ENCODE assay signal across 11 mouse cellular contexts in the genomic region with DNA sequence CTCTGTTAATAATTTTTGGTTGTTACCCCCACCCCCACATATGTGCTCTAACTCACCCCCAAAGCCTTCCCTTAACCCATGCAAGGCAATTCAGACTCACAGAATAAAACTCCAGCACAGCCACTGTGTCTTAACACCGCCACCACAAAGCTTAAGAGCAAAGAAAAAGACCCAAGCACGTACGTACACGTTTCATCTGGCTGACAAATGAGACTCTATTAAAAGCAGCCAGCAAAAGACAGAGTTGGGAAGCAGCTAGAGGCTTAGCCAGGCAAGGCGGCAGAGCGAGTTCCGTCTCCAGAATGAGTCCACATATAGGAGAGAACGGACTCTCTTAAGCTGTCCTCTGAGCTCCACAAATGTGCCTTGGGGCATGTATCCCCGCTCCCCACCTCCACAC. TPM values are rescaled to one million over a fixed set of nuclear protein-coding genes. Genes with fewer than 3 reads are reported as not detected.
DNase-seq lines count a peak whose midpoint lies in the region; ATAC-seq and TF ChIP-seq lines count a peak whose summit lies in the region.
"Had no signal": no experiment of that assay in that cellular context is flagged by ENCODE, and none has a peak within 500 bp of the region (broad histone marks: within the 10 kb centered on the region; RNA-seq: fewer than 3 reads in every experiment).

No protein-coding gene starts in this region.

- H3K36me3 ChIP-seq in heart, embryonic 16.5 days (ENCODE audit: control insufficient read depth, insufficient read depth): no peaks in the 10 kb centered on the region
- H3K36me3 ChIP-seq in spleen, adult 2 months (ENCODE audit: control insufficient read depth, insufficient read depth, low read length): no peaks in the 10 kb centered on the region
- H3K36me3 ChIP-seq in stomach, postnatal 0 days (ENCODE audit: control insufficient read depth, insufficient read depth, low read length): no peaks in the 10 kb centered on the region
- H3K36me3 ChIP-seq: forebrain, embryonic 12.5 days; limb, embryonic 12.5 days; neural tube, embryonic 13.5 days had no signal

- no peaks in the 10 kb centered on the region for H3K27me3 ChIP-seq in heart, embryonic 16.5 days (ENCODE audit: control insufficient read depth, insufficient read depth, low read length)
- H3K27me3 ChIP-seq in spleen, adult 2 months (ENCODE audit: control insufficient read depth, insufficient read depth, low read length): no peaks in the 10 kb centered on the region
- H3K27me3 ChIP-seq in stomach, postnatal 0 days (ENCODE audit: control insufficient read depth, insufficient read depth, low read length): no peaks in the 10 kb centered on the region
- H3K27me3 ChIP-seq: limb, embryonic 12.5 days; neural tube, embryonic 13.5 days had no signal

- H3K27ac ChIP-seq in heart, embryonic 16.5 days (ENCODE audit: low read length): peak overlapping the region; percentile 17
- peak overlapping the region; percentile 82 for H3K27ac ChIP-seq in spleen, adult 2 months (ENCODE audit: insufficient read depth, low read length)
- peak overlapping the region; percentile 89 for H3K27ac ChIP-seq in stomach, postnatal 0 days (replicated peaks)
- H3K27ac ChIP-seq: forebrain, embryonic 12.5 days; limb, embryonic 12.5 days; neural tube, embryonic 13.5 days had no signal

- no peak for TF ChIP-seq CTCF in spleen, adult 2 months (IDR thresholded peaks at IDR 0.05; ENCODE audit: extremely low read depth, insufficient read depth, insufficient read length, insufficient replicate concordance)
- TF ChIP-seq CTCF in stomach, postnatal 0 days (IDR thresholded peaks at IDR 0.05; ENCODE audit: low read depth): no peak

- 67% methylated on average over 9 of the region's 9 CpGs for WGBS in heart, embryonic 16.5 days
- WGBS in spleen, adult 2 months: 86% methylated on average over 9 of the region's 9 CpGs
- 57% methylated on average over 9 of the region's 9 CpGs for WGBS in stomach, postnatal 0 days

- no peak overlapping the region for H3K9ac ChIP-seq in heart, embryonic 16.5 days (ENCODE audit: low read length)
- H3K9ac ChIP-seq in stomach, postnatal 0 days (ENCODE audit: low read length): 0 out of 2 replicates have a peak overlapping the region, but pooled peaks have one; percentile 18
- H3K9ac ChIP-seq: forebrain, embryonic 12.5 days; limb, embryonic 12.5 days; neural tube, embryonic 13.5 days had no signal

- H3K4me3 ChIP-seq in heart, embryonic 16.5 days (ENCODE audit: low read length): no peak overlapping the region
- no peak overlapping the region for H3K4me3 ChIP-seq in spleen, adult 2 months (ENCODE audit: extremely low read depth, insufficient read depth, insufficient read length)
- no peak overlapping the region for H3K4me3 ChIP-seq in stomach, postnatal 0 days (ENCODE audit: low read depth, low read length)
- H3K4me3 ChIP-seq: forebrain, embryonic 12.5 days; limb, embryonic 12.5 days; neural tube, embryonic 13.5 days had no signal

- ATAC-seq in heart, embryonic 16.5 days (replicated peaks; ENCODE audit: extremely low read depth, insufficient read depth, low FRiP score): no peak
- no peak for ATAC-seq in stomach, postnatal 0 days (ENCODE audit: low FRiP score, low TSS enrichment)
- no peak for ATAC-seq in inflammation-experienced regulatory T-cells, adult 6 months

- no peak for TF ChIP-seq EP300 in stomach, postnatal 0 days (optimal IDR thresholded peaks at IDR 0.05)

- peaks cover 57% of the 10 kb centered on the region for H3K4me1 ChIP-seq in heart, embryonic 16.5 days (ENCODE audit: control insufficient read depth, insufficient read depth, low read length)
- H3K4me1 ChIP-seq in spleen, adult 2 months (ENCODE audit: control insufficient read depth, insufficient read depth, insufficient read length): peaks cover 70% of the 10 kb centered on the region
- 0 out of 2 replicates have a peak, but pooled peaks cover 5% of the 10 kb centered on the region for H3K4me1 ChIP-seq in stomach, postnatal 0 days (replicated peaks; ENCODE audit: control insufficient read depth, insufficient read depth)

- no peak overlapping the region for H3K4me2 ChIP-seq in heart, embryonic 16.5 days (ENCODE audit: low read depth, low read length)
- no peak overlapping the region; the same call in none of the 2 replicates for H3K4me2 ChIP-seq in stomach, postnatal 0 days (replicated peaks; ENCODE audit: low read depth)
- H3K4me2 ChIP-seq: forebrain, embryonic 12.5 days; limb, embryonic 12.5 days; neural tube, embryonic 13.5 days had no signal

- no peak for TF ChIP-seq POLR2A in spleen, adult 2 months (IDR thresholded peaks at IDR 0.05; ENCODE audit: low read depth, low read length)

- H3K9me3 ChIP-seq in heart, embryonic 16.5 days (replicated peaks; ENCODE audit: control insufficient read depth, low read length): no peaks in the 10 kb centered on the region
- no peaks in the 10 kb centered on the region for H3K9me3 ChIP-seq in stomach, postnatal 0 days (ENCODE audit: control insufficient read depth, low read length)
- H3K9me3 ChIP-seq: forebrain, embryonic 12.5 days; limb, embryonic 12.5 days; neural tube, embryonic 13.5 days had no signal

- DNase-seq in heart, postnatal 4 days: no peak
- no peak for DNase-seq in spleen, adult 2 months (ENCODE audit: low read depth in 1 of 2, low spot score in 2 of 2)
- no peak for DNase-seq in spleen, postnatal 10 days (ENCODE audit: low spot score in 2 of 2)
- peak; percentile 67 for DNase-seq in induced T-regulatory cell, adult 2 months (ENCODE audit: low read depth)
- DNase-seq in stomach, postnatal 0 days (ENCODE audit: low spot score): no peak
- DNase-seq in adrenal gland, postnatal 25 days: no peak

RNA-seq across cellular contexts. Expression of a gene that starts 37.5 kb away (rescaled TPM):
- 17.6 and 22.5 TPM in 2 replicates for polyA plus RNA-seq in heart, embryonic 16.5 days (2015; fragmentation: Nextera tagmentation; extraction: Ambion mirVana)
- total RNA-seq in heart, postnatal 4 days (2021): 10 to 100 TPM; 54.7 to 61.4 TPM
- polyA plus RNA-seq in spleen, adult 2 months (2012; rRNA removed): 77.0 and 103 TPM in 2 replicates
- polyA plus RNA-seq in stomach, postnatal 0 days (2015; fragmentation: Nextera tagmentation; extraction: Ambion mirVana): 6.7 and 8.0 TPM in 2 replicates
- polyA plus RNA-seq in inflammation-experienced regulatory T-cells, adult 6 months (2017; shearing (Covaris generic)): 100 to 1,000 TPM; 111 to 154 (median 126) TPM
- total RNA-seq in adrenal gland, postnatal 25 days (2021): 15.4 and 22.0 TPM in 2 replicates

Comparison
In these comparisons a context has a peak if more than half of its experiments do, and no peak if none do; other contexts are left out.
1. H3K27ac ChIP-seq: peak in every context shown above with its lines; median percentile 89 in stomach, postnatal 0 days; 82 in spleen, adult 2 months; 17 in heart, embryonic 16.5 days.